Mouse (Mus musculus) thymus, adult 2 months (tissue): Measurements from ENCODE around the gene Sp3. TPM values are rescaled to one million over a fixed set of nuclear protein-coding genes. Genes with fewer than 3 reads are reported as not detected.

ENCODE experiments used
- DNase-seq: peaks from one replicate; pipeline ENCODE4 v3.0.0; 2021
- H3K27ac ChIP-seq: fragments of 200-500 bp; 2 replicates; pipeline ENCODE4 v1.5.1; 2012; ENCODE audit warnings: low read length, control low read depth; ENCODE audit not compliant: control insufficient read depth, insufficient read depth
- H3K27me3 ChIP-seq: fragments of 200-500 bp; 2 replicates; pipeline ENCODE4 v1.6.1; 2012; ENCODE audit warnings: mild to moderate bottlenecking, low read length, moderate library complexity, mixed read lengths; ENCODE audit not compliant: control insufficient read depth, insufficient read depth
- H3K36me3 ChIP-seq: fragments of 200-500 bp; 2 replicates; pipeline ENCODE4 v1.6.1; 2012; ENCODE audit warnings: mild to moderate bottlenecking, low read length, moderate library complexity; ENCODE audit not compliant: control insufficient read depth, insufficient read depth
- H3K4me1 ChIP-seq: fragments of 200-500 bp; replicated peaks from 2 replicates; pipeline ENCODE4 v1.6.1; 2012; ENCODE audit warnings: low read length; ENCODE audit not compliant: control insufficient read depth, insufficient read depth
- H3K4me3 ChIP-seq: fragments of 200-500 bp; 2 replicates; pipeline ENCODE4 v1.5.1; 2012; ENCODE audit warnings: mild to moderate bottlenecking, low read length, control low read depth, moderate library complexity; ENCODE audit not compliant: control insufficient read depth, insufficient read depth
- CTCF ChIP-seq: fragments of 200-500 bp; IDR thresholded peaks from 2 replicates; pipeline ENCODE4 v1.5.1; 2012; ENCODE audit warnings: mild to moderate bottlenecking, control low read depth, low read length, moderate library complexity, borderline replicate concordance; ENCODE audit not compliant: control insufficient read depth, poor library complexity, insufficient read depth; ENCODE audit errors: extremely low read depth
- POLR2A ChIP-seq: fragments of 200-500 bp; IDR thresholded peaks from 2 replicates; pipeline ENCODE4 v1.6.1; 2012; ENCODE audit warnings: mild to moderate bottlenecking, low read length, control low read depth, moderate library complexity; ENCODE audit not compliant: control insufficient read depth, poor library complexity, insufficient read depth; ENCODE audit errors: extremely low read depth
- WGBS: fragments of 180-500 bp; shearing (Covaris S2); methylation state at CpG from one replicate; pipeline ENCODE4 v1.1.7; 2018; 5-methylcytosine and 5-hydroxymethylcytosine counted together
- polyA plus RNA-seq: library from polyadenylated mRNA; depleted of rRNA; stranded (reverse); fragments of >200 nt; gene quantifications from 2 replicates; pipeline ENCODE4 v1.2.3, GENCODE M21; 2012

Gene Sp3
- polyA plus RNA-seq, 1 experiment, result 39.4 TPM

GRCm38 (mm10) chr2:72976036-72976435, 4.2 kb downstream of the Sp3 start:
- TF ChIP-seq CTCF (no peak), POLR2A (no peak)
- H3K36me3 ChIP-seq, result peaks cover 2% of the 10 kb centered on the region
- H3K27me3 ChIP-seq, result no peaks in the 10 kb centered on the region
- no peak overlapping the region for H3K27ac ChIP-seq
- no peaks in the 10 kb centered on the region for H3K4me1 ChIP-seq
- no peak for DNase-seq
- no peak overlapping the region for H3K4me3 ChIP-seq

- 95% methylated on average over 6 of the region's 6 CpGs for WGBS
- H3K27me3 ChIP-seq, result no peaks in the 10 kb centered on the region
- no peak overlapping the region for H3K27ac ChIP-seq
- no peak for DNase-seq
- no peak overlapping the region for H3K4me3 ChIP-seq
- H3K36me3 ChIP-seq, result peaks cover 28% of the 10 kb centered on the region
- no peaks in the 10 kb centered on the region for H3K4me1 ChIP-seq
- TF ChIP-seq CTCF, result no peak
Measured at GRCm38 (mm10) chr2:72970831-72971230, 9.4 kb downstream of the Sp3 start.

- DNase-seq, result no peak
- WGBS, result 94% methylated on average over 4 of the region's 4 CpGs
- Histone ChIP-seq H3K27me3 (no peaks in the 10 kb centered on the region), H3K4me1 (no peaks in the 10 kb centered on the region), H3K27ac (no peak overlapping the region), H3K4me3 (no peak overlapping the region), H3K36me3 (peaks cover 31% of the 10 kb centered on the region)
- TF ChIP-seq CTCF, result no peak
- no peak for TF ChIP-seq POLR2A
Measured at GRCm38 (mm10) chr2:72970302-72970701, 9.9 kb downstream of the Sp3 start.

GRCm38 (mm10) chr2:72968536-72968935, 11.7 kb downstream of the Sp3 start:
- no peak overlapping the region for H3K4me3 ChIP-seq
- no peak for DNase-seq
- H3K4me1 ChIP-seq, result no peaks in the 10 kb centered on the region
- TF ChIP-seq CTCF, result no peak
- no peak for TF ChIP-seq POLR2A
- peaks cover 31% of the 10 kb centered on the region for H3K36me3 ChIP-seq
- no peak overlapping the region for H3K27ac ChIP-seq
- no peaks in the 10 kb centered on the region for H3K27me3 ChIP-seq
- 93% methylated on average over 1 of the region's 1 CpGs for WGBS

GRCm38 (mm10) chr2:72965450-72965849, 14.8 kb downstream of the Sp3 start:
- TF ChIP-seq CTCF (no peak), POLR2A (no peak)
- H3K4me1 ChIP-seq, result no peaks in the 10 kb centered on the region
- no peak for DNase-seq
- H3K36me3 ChIP-seq, result peaks cover 40% of the 10 kb centered on the region
- 95% methylated on average over 2 of the region's 2 CpGs for WGBS
- no peaks in the 10 kb centered on the region for H3K27me3 ChIP-seq
- no peak overlapping the region for H3K27ac ChIP-seq
- H3K4me3 ChIP-seq, result no peak overlapping the region

GRCm38 (mm10) chr2:72956415-72956814, 23.8 kb downstream of the Sp3 start:
- WGBS, result 96% methylated on average over 3 of the region's 3 CpGs
- Histone ChIP-seq H3K4me1 (no peaks in the 10 kb centered on the region; the same call in 1 of the 2 replicates), H3K4me3 (no peak overlapping the region), H3K27ac (no peak overlapping the region), H3K36me3 (peaks cover 34% of the 10 kb centered on the region), H3K27me3 (no peaks in the 10 kb centered on the region)
- DNase-seq, result no peak
- no peak for TF ChIP-seq CTCF
- TF ChIP-seq POLR2A, result no peak

GRCm38 (mm10) chr2:72952979-72953378, 27.3 kb downstream of the Sp3 start:
- Histone ChIP-seq H3K27ac (no peak overlapping the region), H3K27me3 (no peaks in the 10 kb centered on the region), H3K4me1 (no peaks in the 10 kb centered on the region; the same call in 1 of the 2 replicates), H3K36me3 (peaks cover 28% of the 10 kb centered on the region), H3K4me3 (no peak overlapping the region)
- TF ChIP-seq CTCF (no peak), POLR2A (no peak)
- DNase-seq, result no peak
- 96% methylated on average over 3 of the region's 3 CpGs for WGBS
